Mouse (Mus musculus): ENCODE measurements around the gene Catsperg1.
"Not testable (repeated sequence)": the region's sequence is repeated elsewhere in the genome, so short reads cannot be mapped to it uniquely, and the experiment has no call there.

Catsperg1 gene

DNA sequence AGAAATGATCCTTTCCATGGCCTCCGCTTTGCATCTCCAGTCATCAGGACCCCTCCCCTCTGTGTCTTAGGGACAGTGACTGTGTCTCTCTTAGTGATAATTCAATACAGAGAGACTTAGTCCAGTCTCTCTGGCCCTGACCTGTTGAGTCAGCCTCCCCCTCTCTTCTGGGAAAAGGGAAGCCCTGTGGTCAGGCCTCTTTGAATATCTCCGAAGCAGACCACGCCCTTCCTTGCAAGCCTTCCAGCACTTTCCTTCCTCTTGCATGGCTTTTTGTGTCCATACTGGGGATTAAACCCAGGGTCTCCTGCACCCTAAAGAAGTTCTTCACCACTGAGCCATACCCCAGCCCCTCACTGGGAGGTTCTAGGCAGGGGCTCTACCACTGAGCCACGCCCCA lies 69.8 kb downstream of the Catsperg1 start:
- Histone ChIP-seq H3K4me1 (replicated peaks; ENCODE audit: low read depth, low read length) (peaks cover 24% of the 10 kb centered on the region), H3K9me3 (ENCODE audit: low read length) (no peaks in the 10 kb centered on the region), H3K36me3 (ENCODE audit: insufficient read depth, low read length) (peaks cover 45% of the 10 kb centered on the region), H3K27me3 (ENCODE audit: insufficient read depth, low read length) (no peaks in the 10 kb centered on the region), H3K4me3 (replicated peaks; ENCODE audit: low read length) (no peak overlapping the region)
- TF ChIP-seq POU5F1 (IDR thresholded peaks at IDR 0.05; ENCODE audit: borderline replicate concordance, low read length) (no peak), NANOG (IDR thresholded peaks at IDR 0.05; ENCODE audit: borderline replicate concordance, low read length) (no peak), CTCF (conservative IDR thresholded peaks at IDR 0.05; ENCODE audit: low read length) (no peak)

DNA sequence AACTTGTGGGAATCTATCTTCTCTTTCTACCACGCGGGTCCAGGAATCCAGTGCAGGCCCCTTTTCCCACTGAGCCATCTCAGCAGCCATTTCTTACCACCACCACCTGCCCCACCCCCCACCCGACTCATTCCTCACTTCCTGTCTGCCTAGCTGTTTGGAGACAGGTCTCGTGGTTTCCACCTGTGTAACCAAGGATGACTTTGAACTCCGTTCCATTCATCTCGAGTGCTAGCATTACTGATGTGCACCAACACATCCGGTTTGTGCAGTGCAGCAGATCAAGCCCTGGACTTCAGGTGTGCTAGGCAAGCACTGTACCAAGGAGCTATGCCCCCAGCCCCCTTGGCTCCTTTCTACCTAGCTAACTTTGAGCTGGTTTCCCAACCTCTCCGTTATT lies 72.4 kb downstream of the Catsperg1 start:
- Histone ChIP-seq H3K36me3 (ENCODE audit: insufficient read depth, low read length) (peaks cover 28% of the 10 kb centered on the region), H3K4me1 (replicated peaks; ENCODE audit: low read depth, low read length) (peaks cover 44% of the 10 kb centered on the region), H3K27me3 (ENCODE audit: insufficient read depth, low read length) (no peaks in the 10 kb centered on the region), H3K9me3 (ENCODE audit: low read length) (no peaks in the 10 kb centered on the region), H3K4me3 (replicated peaks; ENCODE audit: low read length) (no peak overlapping the region)
- TF ChIP-seq NANOG (IDR thresholded peaks at IDR 0.05; ENCODE audit: borderline replicate concordance, low read length) (no peak), POU5F1 (IDR thresholded peaks at IDR 0.05; ENCODE audit: borderline replicate concordance, low read length) (no peak), CTCF (conservative IDR thresholded peaks at IDR 0.05; ENCODE audit: low read length) (no peak)

- Histone ChIP-seq H3K4me1 (replicated peaks; ENCODE audit: low read depth, low read length) (peaks cover 57% of the 10 kb centered on the region), H3K36me3 (ENCODE audit: insufficient read depth, low read length) (peaks cover 14% of the 10 kb centered on the region)
- H3K4me3 ChIP-seq (replicated peaks; ENCODE audit: low read length); H3K27me3 ChIP-seq (ENCODE audit: insufficient read depth, low read length); H3K9me3 ChIP-seq (ENCODE audit: low read length): not testable (repeated sequence)
These were observed 74.6 kb downstream of the Catsperg1 start for GRCm38 (mm10) chr7:29139237-29139636.

- Histone ChIP-seq H3K36me3 (ENCODE audit: insufficient read depth, low read length) (peaks cover 9% of the 10 kb centered on the region), H3K9me3 (ENCODE audit: low read length) (no peaks in the 10 kb centered on the region), H3K4me3 (replicated peaks; ENCODE audit: low read length) (peak overlapping the region; percentile 73), H3K4me1 (replicated peaks; ENCODE audit: low read depth, low read length) (peaks cover 54% of the 10 kb centered on the region), H3K27me3 (ENCODE audit: insufficient read depth, low read length) (peaks cover 4% of the 10 kb centered on the region)
- no peak for TF ChIP-seq CTCF (conservative IDR thresholded peaks at IDR 0.05; ENCODE audit: low read length)
- TF ChIP-seq POU5F1 (IDR thresholded peaks at IDR 0.05; ENCODE audit: borderline replicate concordance, low read length) = no peak
- no peak for TF ChIP-seq NANOG (IDR thresholded peaks at IDR 0.05; ENCODE audit: borderline replicate concordance, low read length)
These were observed 76.4 kb downstream of the Catsperg1 start for GRCm38 (mm10) chr7:29137429-29137828.

DNA sequence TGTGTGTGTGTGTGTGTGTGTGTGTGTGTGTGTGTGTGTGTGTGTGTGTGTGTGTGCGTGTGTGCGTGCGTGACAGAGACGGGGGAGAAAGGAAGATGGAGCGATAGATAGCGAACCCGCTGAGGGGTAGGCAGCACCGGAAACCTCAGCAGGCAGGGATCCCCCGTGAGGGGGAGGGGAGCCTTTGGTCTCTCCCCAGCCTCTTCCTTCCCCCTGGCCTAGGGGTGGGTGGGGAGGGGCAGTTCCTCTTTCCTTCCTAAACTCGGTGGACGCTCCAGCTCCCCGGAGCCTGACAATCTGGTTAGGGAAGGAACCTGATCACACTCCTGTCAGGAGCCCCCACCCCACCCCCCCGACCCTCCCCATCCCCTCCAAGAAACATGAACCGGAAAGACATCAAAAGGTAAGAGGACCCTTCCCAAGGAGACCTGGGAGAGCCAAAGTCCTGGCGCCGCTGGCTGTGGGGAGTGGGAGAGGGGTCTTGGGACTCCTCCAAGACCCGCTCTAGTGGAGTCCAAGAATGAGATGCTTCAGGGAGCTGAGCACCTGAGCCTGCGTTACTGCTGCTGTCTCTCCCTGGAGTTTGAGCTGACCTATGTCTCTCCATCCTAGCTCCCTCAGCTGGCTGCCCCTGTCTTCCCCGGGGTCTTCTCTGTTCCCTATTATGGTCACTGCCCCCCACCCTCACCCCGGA lies 79.0 kb downstream of the Catsperg1 start, which contains the start of gene Rasgrp4:
Gene Rasgrp4 (plus strand): TSS at position 159 of the 694 bp plus-strand sequence.
- TF ChIP-seq NANOG (IDR thresholded peaks at IDR 0.05; ENCODE audit: borderline replicate concordance, low read length) (no peak), CTCF (conservative IDR thresholded peaks at IDR 0.05; ENCODE audit: low read length) (no peak), POU5F1 (IDR thresholded peaks at IDR 0.05; ENCODE audit: borderline replicate concordance, low read length) (no peak)
- Histone ChIP-seq H3K4me1 (replicated peaks; ENCODE audit: low read depth, low read length) (peaks cover 53% of the 10 kb centered on the region), H3K36me3 (ENCODE audit: insufficient read depth, low read length) (no peaks in the 10 kb centered on the region), H3K4me3 (replicated peaks; ENCODE audit: low read length) (peak within 1 kb of the TSS; percentile 60), H3K27me3 (ENCODE audit: insufficient read depth, low read length) (peaks cover 4% of the 10 kb centered on the region), H3K9me3 (ENCODE audit: low read length) (no peaks in the 10 kb centered on the region)

GRCm38 (mm10) chr7:29134230-29134629 lies 79.6 kb downstream of the Catsperg1 start:
- TF ChIP-seq CTCF (conservative IDR thresholded peaks at IDR 0.05; ENCODE audit: low read length) (no peak), POU5F1 (IDR thresholded peaks at IDR 0.05; ENCODE audit: borderline replicate concordance, low read length) (no peak), NANOG (IDR thresholded peaks at IDR 0.05; ENCODE audit: borderline replicate concordance, low read length) (no peak)
- no peak overlapping the region for H3K4me3 ChIP-seq (replicated peaks; ENCODE audit: low read length)
- H3K27me3 ChIP-seq (ENCODE audit: insufficient read depth, low read length) = peaks cover 4% of the 10 kb centered on the region
- H3K9me3 ChIP-seq (ENCODE audit: low read length) = no peaks in the 10 kb centered on the region
- no peaks in the 10 kb centered on the region for H3K36me3 ChIP-seq (ENCODE audit: insufficient read depth, low read length)
- H3K4me1 ChIP-seq (replicated peaks; ENCODE audit: low read depth, low read length) = peaks cover 51% of the 10 kb centered on the region

All from E14TG2a.4 (cell line).